Mouse (Mus musculus): ENCODE results near the gene Fgfr2.

Fgfr2 gene

DNA sequence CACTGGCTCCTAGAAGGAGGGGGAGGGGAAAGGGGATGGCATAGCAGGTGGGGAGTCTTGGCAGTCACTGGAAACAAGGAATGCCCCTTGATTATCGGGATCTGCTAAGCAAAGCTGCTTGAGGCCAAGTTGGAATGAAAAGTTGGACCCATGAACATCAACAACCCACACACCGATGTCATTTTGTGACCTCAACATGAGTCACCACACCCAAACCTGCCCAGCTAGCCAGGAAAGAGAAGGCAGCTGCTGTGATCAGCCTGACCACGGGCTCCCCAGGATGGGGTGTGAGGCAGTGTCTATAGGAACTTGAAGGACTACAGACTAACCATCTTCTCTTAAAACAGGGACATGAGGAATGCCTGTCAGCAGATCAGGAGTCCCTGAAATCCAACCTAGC is 37.7 kb downstream of the Fgfr2 start:
- no peak for DNase-seq

DNA sequence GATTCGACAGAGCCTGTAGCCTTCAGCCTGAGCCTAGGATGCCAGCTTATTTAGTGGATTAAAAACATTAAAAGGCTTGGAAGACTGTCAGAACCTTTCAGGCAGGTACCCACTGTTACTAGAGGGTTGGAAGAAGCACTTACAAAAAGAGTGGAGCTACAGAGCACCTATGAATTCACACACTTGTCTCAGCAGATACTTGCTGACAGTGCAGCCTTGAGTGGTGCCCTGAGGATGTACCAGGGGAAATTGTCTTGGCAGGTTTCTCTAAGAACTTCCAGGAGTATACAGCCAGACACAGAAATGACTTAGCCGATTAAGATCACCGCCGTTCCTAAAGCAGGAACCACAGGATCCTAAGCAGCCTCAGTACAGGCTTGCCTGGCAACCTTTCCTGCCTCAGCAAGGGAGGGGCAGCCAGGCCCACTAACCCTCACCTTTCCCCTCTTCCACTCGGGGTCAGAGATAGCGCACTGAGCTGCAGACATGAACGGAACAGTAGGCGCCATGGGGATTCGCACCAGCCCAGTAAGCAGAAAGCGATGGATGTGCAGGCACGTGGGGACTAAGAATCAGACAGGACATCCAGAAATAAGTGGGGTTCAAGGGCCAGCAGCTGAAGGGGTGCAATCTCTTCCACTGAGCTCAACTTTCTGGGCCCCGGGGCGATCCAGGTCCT is 39.1 kb downstream of the Fgfr2 start:
- DNase-seq: no peak

DNA sequence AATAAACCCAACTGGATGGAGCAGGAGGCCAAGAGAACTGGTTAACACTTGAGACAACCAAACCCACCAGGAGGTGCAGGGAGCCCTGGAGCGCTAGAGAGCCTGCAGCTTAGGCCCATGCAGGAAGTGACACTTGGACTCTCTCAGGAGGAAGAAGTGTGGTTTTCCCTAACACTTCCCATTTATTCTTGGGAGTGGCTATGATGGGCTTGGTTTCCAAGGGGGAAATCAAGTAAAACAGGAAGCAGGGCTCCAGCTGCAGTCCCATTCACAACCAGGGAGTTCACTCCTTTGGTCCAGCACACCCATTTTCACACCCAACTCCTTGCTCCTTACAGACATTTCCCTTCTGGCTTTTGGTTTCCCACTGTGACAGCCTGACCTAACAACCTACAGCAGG is 44.2 kb downstream of the Fgfr2 start:
- no peak for DNase-seq

DNA sequence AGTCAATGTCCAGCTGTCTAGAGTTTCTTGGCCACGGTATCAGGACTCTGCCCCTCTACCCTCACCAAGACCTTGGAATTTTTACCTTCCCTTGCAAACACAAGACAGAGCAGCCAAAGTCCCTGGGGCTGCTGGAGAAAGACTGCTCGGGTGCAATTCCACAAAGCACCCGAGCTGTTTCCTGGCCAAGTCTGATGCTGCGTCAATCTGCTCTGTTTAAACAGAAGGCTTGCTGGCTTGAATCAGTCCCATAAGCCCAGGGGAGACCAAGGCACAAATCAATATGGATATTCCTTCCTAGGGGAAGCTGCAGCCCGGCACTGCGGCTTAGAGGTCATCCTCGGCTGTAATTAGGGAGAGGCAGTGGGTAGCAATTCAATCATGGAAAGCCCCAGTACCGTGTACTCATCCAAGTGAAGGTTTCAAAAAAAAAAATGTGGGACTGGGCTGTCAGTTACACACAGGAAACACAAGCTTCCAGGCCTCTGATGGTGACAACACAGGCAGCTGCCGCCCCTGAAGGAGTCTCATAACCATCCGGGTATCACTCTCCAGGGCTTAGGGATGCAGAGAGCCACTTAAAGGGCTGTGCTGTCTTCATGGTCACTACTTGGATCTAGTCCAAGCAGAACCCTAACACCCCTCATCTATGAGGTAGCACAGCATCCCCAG is 48.6 kb downstream of the Fgfr2 start:
- DNase-seq: peak; percentile 65 to 68

DNA sequence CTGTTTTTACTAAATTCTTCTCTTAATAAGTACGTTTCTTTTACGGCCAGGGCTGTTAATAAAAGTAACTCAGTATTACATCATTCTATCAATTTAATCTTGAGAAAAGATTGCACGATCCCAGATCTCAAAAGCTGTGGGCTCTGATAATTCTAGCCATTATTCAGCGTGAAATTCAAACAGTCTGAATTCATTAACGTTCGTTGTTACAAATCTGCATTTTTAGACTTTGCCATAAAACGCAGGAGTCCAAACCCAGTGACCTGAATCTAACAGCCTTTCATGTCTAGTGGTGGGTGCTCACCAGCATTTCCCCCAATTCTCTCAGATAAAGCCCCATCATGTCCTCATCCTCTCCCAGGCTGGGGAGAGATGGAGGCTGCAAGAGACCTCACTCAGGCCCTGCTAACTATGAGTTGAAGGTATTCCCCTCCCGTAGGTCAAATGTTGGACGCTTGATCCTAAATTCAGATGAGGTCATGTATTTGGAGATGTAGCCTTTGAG is 50.0 kb downstream of the Fgfr2 start:
- no peak for DNase-seq

DNA sequence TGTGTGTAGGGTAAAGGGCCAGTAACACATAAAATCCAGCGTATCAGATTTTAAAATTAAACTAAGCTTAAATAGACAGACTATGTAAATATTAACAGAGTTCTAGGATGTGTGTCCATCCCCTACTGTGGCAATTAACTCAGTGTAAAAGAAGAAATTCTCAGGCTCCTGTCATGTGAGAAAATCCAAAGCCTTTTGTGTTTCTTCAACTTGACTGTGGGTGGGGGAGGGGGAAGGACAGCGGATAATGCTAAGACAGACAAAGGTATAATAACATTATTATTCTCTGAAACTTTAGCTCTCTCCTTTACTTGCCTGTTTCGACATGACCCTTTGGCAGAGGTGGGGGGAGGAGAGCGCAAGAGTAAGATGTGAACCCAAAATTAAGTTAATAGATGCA is 50.6 kb downstream of the Fgfr2 start:
- DNase-seq: no peak

DNA sequence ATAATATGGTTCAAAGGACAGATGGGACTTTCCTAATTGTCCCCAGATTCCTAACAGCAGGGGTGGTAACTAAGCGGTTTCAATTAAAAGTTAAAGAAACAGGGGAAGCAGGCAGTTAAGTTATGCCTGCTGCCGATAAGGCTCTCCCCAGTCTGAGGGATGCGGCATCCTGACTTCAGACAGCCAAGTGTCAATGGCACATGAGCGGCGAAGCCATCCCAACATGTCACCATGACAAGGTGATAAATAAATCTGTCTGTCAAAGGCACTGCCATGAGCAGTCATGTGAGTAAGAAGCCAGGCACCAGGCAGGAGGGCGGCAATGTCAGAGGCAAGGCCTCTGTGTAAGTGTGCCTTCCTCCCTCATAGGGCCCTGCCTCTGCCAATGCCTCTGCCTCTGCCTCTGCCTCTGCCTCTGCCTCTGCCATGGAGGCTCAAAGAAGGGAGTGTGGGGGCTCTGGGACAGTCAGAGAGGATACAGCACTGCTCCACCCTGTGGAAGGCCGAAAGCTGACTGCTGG is 55.8 kb downstream of the Fgfr2 start:
- DNase-seq: no peak

DNA sequence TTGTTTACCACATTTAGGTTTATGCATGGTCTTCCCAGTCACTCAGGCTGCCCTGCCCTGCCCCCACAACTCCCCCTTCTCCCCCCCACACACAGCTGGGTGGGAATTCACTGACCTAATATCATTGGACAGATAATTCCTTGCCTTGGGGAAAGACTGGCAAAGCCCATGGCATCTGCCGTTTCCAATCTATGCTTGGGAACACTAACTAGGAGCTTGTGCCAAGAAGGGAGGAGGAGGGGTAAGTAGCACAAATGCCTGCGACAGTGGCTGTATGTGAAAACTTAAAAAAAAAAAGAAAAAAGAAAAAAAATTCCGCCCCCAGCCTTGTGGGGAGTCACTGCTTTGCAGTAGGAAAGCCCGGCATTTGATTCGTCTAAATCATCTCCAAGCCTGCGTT is 56.4 kb downstream of the Fgfr2 start:
- peak; percentile 54 to 65 for DNase-seq

DNA sequence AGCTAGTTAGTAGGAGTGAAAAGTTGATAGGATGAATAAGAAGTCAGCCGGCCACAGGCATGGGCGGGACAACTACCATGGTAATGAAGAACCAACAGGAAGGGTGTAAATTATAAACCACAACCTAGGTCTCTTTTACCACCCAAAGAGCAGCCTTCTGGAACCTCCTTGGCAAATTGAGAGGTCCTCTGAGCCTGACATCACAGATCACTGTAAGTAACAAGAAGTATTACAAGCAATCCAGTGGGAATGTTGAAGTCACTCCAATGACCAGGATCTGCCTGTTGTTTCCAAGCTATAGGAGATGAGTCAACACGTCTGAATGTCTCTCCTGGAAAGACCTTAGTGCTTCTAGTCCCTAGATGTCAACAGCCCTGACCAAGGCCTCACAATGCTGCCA is 61.1 kb downstream of the Fgfr2 start:
- no peak for DNase-seq

DNA sequence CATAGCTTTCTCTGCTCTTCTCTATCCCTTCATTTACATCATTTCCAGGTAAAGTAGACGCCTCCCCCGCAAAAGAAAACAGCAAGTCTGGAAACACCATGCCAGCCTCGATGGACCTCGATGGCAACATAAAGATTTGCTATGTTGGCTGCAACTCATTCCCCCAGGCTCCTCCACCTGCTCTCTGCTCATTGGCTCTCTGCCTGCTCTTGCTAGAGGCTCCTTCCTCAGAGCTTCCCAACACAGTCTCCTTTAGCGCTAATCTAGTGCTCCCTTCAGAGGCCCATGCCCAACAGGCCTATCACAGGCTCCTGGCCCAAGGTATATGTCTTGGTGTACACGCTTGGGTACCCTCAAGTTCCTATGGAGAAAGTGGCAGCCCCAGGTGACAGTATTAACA is 63.0 kb downstream of the Fgfr2 start:
- DNase-seq: peak in 1 of 2 experiments; percentile 64

DNA sequence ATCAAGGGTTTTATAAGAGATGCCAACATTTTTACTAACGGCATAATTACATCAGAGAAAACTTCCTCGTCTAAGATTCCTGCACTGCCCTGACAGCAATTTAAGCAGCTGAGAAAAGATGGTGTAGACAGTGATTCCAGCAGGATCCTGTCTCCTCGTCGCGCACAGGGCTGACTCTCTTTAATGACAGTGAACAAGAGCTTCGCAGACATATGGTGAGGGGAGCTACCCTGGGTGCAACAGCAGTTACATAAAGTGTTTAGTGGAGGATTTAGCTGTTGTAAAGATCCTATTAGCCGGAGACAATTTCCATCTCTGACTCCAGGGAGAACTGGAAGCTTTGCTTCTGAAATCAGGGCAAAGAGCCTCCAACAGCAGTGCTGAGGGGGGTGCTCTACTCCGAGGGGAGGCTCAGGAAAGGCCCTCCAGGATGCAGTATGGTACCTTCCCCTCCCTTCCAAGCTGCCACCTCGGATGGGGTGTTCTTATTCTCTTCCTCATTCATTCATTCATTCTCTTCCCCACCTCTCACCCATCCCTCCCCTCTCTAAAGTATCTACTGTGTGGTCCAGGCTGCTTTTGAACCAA is 63.5 kb downstream of the Fgfr2 start:
- peak in 1 of 2 experiments; percentile 33 for DNase-seq

DNA sequence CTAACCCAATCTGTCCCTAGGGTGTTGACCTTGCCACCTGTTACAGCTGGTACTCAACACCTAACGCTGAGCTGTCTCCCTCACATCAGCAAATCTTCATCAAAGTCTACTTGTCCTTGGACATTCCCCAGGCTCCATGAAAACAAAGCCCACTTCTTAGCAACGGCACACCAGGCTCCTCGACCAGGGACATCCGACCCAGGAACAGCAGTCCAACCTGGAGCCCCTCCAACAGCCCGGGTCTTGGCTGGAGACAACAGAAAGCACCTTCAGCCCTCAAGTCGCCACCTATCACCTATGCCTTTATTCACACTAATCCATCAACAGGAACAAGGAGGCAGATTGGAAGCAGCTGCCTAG is 64.0 kb downstream of the Fgfr2 start:
- peak in 1 of 2 experiments; percentile 54 for DNase-seq

DNA sequence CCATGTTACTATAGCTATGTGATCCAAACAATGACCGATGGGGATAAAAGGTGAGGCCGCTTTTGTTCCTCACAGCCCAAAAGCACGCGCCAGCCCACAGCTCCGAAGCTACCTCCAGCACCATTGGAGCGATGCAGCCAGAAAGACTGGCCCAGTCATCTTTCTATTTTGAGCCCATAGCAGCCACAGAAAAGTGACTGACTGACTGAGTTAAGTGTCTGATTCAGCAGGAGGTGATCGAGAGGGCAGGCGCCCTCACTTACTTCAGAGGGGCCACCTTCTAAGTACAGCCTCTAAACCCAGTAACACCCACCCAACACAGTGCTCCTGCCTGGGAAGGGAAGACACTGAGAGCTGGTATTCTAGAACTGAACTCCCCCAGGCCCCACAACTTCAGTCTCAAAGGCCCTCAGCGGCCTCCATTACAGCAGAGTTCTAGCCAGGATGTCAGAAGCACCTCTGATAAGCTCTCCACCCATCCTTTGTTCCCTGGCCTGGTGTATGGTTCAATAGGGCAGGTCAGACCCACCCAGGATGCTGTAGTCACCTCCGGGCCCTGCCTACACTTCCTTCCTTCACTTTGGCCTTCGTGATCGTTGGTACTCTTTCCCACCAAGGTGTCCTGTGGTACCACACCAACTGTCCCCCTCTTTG is 64.5 kb downstream of the Fgfr2 start:
- peak in 1 of 2 experiments; percentile 51 for DNase-seq

DNA sequence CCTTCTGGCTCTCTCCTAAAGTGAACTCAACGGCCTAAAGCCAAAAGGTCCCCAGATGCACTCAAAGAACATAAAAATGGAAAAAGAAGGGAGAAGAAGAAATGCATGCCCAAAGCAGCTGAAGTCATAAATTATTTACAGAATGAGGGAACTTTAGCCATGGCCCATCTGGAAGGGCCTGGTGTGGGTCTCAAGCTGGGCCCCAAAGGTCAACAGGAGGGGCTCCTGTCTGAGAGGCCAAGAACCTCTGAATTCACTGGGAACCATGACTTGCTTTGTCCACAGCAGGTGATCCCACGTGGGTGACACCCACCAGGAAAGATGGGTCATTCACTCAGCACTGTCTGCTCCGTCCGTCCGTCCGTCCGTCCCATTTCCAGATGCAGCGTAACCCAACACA is 66.2 kb downstream of the Fgfr2 start:
- no peak for DNase-seq

DNA sequence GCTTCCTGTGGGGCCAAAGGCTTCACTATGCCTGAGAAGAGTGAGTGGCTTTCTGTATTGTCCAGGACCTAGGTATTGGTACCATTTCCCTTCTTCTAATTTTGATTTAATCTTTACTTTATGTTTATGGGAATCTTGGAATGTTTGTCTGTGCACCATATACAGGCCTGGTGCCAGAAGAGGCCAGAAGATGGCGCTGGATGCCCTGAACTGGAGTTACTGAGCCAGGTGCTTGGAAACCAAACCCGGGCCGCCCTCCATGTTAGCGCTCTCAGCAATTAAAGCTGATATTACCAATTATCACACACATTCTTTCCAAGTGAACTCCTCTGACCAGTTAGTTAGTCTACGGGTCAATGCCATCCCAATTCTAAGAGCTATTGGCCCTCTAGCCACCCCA is 68.7 kb downstream of the Fgfr2 start:
- peak in 1 of 2 experiments; percentile 44 for DNase-seq

DNA sequence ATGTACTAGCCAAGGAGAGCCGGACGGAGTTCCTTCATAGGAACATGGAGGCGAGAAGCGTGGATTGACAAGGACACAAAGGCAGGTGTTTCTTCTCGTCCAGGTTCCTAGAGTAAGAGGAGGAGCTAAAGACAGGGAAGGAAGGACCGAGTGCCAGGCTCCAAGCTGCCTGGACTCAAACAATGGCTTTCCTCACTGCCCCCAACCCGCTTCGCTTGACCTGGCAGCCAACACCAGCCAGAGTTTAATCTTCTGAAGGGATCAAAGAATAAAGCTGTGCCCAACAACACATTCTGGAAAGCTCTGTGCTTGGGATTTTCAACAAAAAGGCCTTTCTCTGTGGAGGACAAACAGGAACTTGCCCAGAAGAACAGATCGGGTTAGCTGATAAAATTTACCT is 69.4 kb downstream of the Fgfr2 start:
- DNase-seq: no peak

DNA sequence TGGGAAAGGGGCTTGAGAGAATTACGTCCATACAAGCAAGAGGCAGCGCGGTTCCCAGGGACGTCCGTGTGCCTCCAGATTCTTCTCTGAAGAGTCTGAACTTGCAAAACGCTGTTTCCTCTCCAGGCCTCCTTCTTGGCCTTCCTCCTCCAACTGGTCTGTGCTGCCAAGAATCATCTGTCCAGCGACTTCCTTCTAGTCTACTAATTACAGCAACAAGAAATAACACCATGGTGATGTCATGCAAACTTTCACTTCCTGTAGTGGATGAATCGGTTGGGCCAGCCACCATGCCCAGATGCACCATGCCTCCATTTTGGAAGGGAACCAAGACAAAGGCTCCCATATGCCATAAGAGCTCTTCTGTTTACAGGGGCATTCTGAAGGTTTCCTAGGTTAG is 70.3 kb downstream of the Fgfr2 start:
- DNase-seq: peak in 1 of 2 experiments; percentile 31

DNA sequence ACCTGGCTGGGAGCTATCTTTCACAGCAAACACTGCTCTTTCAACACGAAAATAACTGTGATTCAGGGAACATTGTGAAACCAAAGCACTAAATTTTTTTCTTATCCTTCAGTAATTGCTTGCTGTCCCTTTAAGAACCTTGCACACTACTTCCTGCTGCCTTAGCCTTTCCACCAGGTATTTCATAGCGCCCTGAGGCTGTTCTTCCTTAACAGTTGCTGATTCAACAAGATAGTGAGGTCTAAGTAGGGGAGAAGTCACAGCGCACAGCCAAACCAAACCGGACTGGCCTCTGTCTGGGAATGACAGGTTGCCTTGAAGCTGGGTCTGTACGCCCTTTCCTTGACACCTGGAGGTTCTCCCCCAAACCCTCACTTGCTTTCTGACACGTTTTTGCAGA is 72.5 kb downstream of the Fgfr2 start:
- no peak for DNase-seq

DNA sequence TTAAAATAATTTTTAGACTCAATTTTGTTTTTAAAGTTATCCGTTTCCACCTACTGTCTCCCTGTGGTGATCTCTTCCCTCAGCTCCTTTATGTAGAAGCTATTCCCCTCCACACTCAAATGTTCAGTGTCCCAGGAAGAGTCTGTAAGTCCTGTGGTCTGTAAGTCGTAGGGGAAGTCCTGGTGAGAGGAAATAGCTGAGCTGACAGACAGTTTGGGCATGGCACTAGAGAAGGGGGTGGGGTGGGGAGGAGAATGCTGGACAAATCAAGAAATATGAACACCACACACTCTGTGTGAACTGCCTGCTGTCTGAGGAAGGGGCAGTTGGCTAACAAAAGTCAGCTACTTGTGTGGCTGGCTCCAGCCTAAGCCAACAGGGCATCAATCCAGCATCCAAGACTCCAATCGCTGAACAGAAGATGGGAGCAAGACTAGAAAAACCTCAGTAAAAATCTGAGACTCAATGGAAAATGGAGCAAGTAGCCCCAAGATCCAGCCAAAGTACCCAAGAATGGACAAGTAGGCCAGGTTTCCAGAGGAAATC is 75.0 kb downstream of the Fgfr2 start:
- peak in 1 of 2 experiments; percentile 31 for DNase-seq

DNA sequence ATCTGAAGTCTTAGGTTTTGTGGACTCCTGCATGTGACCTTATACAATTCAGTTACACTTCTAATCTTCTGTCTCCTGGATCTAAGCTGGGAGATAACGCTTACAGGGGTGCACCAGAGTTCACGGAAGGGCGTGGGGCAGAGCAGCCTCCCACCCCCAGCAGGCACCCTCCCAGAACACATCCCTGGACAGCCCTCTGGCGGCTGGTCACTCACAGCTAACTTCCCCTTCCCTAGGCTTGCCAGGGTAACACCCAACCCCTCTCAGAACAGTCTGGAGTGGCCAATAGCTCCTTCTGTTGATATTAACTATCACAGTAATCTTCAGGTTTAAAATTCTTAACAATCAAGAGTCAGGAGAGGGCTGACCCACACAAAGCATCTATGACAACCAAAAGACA is 75.9 kb downstream of the Fgfr2 start:
- no peak for DNase-seq

DNA sequence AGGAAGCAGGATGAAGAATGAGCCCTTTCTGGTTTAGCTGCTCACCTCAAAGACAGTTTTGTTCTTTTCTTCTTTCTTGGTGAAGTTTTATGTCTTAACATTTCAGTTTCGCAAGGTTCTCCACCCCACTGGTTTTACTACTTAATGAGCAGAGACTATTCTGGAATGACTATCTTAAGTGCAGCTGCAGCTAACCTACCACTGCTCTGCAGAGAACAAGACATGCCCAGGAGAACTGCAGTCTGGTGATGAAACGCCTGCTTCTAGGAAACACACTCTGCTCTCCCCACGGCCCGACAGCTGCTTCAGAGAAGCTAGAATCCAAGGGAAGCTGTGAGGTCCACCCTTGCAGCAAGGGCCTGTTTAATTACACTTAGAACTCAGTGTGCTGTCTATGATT is 78.4 kb downstream of the Fgfr2 start:
- DNase-seq: no peak

DNA sequence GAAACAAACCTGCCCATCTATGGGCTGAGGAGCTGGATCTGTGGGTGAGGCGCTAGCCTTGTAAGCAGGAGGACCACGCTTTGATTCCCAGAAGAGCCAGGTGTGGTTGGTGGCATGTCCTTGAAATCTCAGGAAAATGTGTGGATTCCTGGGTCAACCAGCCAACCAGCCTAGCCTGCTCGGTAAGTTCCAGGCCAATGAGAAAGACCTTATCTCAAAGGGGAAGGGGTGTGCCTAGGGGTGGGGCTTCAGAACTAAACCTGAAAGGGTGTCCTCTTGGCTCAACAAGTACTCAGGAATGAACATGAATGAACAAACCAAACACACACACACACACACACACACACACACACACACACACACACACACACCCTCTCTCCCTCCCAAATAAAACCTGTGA is 81.4 kb downstream of the Fgfr2 start:
- no peak for DNase-seq

DNA sequence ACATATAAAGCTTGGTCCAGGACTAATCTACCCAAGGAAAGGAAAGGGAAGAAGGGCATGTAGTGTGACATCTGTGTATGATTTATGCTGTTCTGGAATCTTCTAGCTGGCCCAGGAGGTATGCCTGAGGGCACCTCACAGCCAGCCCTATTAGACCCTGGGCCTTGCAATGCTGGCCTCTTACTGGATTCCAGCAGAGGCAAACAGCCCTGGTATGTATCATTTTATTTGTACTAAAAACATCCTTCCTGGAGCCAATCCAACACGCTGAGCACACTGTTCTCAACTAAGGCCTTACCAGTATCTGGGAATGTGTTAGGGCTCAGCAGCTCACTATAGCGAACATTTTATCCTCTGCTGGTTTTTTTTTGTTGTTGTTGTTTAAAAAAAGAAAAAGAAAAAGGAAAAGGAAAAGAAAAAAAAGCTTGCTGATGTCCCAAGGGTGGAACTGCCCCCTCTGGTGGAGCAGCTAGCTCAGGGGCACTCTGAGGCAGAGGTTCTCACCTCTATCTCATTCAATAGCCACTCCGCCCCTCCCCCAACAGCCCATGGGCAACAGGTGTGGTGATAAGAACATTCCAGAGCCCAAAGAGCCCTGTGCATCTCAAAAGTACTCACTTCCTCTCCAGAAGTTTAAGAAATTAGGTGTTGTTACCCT is 82.3 kb downstream of the Fgfr2 start:
- DNase-seq: peak in 1 of 2 experiments; percentile 43
